Mouse (Mus musculus): Measurements from ENCODE around the gene Hexa. TPM values are rescaled to one million over a fixed set of nuclear protein-coding genes. Genes with fewer than 3 reads are reported as not detected.

The Hexa gene
- total RNA-seq, 2 experiments from 2014 or later: 47.8 to 51.0 TPM

GRCm38 (mm10) chr9:59537651-59538050, 1.7 kb upstream of the Hexa start:
- no peak for DNase-seq (ENCODE audit: low spot score in 2 of 2)
- peak; percentile 21 for TF ChIP-seq CTCF (conservative IDR thresholded peaks at IDR 0.05)
- Histone ChIP-seq H3K4me3 (no peak overlapping the region), H3K27ac (no peak overlapping the region)

DNA sequence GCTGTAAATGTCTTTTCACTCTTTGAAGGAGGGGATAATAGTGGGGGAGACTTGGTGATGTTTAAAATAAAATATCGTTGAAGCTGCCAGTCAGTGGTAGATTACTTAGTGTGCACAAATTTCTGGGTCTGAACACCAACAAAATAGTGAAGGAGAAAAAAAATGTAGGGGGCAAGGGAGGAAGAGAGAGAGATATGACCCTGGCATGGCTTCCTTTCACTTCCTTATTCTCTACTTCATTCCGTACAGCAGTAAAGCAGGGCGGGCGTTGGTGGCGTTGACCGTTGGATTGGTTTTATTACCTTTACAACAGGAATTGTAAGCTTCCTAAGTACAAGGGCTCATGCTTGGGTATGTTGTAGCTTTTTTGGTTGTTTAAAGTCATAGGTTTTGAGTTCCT, 2.3 kb downstream of the Hexa start:
- Histone ChIP-seq H3K4me3 (no peak overlapping the region; the same call in 1 of the 2 replicates), H3K27ac (no peak overlapping the region)
- DNase-seq (ENCODE audit: low spot score in 2 of 2): no peak
- no peak for TF ChIP-seq CTCF (conservative IDR thresholded peaks at IDR 0.05)

DNA sequence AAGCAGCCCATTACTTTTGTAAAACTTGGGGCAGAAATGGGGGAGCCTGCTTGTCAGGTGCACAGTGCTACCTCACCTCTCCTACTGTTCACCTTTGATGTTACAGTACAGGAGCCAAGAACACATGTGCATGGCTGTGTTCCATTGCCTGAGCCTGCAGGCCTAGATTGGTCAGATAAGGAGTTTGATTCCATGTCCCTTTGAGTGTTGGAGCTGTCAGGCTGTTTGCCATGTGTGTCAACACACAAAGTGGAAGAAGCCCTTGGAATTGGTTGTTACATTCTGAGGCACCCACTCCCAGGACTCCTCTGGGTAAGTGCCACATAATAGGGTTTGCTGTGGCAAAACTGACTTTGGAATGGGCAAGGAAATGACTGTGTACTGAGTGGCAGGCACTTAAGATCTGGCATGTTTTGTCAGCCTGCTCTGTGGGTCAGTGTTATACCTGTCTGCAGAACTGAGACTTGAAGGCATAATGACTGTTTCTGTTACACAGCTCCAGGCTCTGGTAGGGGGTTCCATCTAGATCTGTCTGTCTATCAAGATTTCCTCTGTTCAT, 3.5 kb downstream of the Hexa start:
- TF ChIP-seq CTCF (conservative IDR thresholded peaks at IDR 0.05): no peak
- H3K27ac ChIP-seq: no peak overlapping the region
- DNase-seq (ENCODE audit: low spot score in 2 of 2): no peak
- no peak overlapping the region for H3K4me3 ChIP-seq

- DNase-seq (ENCODE audit: low spot score in 2 of 2): no peak
- no peak overlapping the region for H3K4me3 ChIP-seq
- TF ChIP-seq CTCF (conservative IDR thresholded peaks at IDR 0.05): no peak
- no peak overlapping the region for H3K27ac ChIP-seq
Measured at GRCm38 (mm10) chr9:59544739-59545138, 5.4 kb downstream of the Hexa start.

DNA sequence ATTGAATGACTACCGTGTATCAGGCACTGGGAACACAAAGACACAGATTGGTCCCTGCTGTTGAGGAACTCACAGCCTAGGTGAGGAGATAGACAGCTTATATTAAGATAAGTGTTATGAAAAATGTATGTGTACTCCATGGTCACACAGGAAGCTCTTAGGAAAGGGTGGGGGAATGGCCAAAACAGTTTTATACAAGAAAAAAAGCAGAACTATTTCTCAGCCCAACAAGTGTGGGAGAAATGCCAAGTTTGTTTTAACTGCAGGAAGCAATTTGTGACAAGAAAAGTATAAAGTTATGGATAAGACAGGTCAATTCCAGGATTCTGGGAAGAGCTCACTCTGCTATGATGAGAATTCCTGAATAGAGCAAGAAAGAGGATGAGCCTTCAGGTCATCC, 8.5 kb downstream of the Hexa start:
- DNase-seq (ENCODE audit: low spot score in 2 of 2): no peak

DNA sequence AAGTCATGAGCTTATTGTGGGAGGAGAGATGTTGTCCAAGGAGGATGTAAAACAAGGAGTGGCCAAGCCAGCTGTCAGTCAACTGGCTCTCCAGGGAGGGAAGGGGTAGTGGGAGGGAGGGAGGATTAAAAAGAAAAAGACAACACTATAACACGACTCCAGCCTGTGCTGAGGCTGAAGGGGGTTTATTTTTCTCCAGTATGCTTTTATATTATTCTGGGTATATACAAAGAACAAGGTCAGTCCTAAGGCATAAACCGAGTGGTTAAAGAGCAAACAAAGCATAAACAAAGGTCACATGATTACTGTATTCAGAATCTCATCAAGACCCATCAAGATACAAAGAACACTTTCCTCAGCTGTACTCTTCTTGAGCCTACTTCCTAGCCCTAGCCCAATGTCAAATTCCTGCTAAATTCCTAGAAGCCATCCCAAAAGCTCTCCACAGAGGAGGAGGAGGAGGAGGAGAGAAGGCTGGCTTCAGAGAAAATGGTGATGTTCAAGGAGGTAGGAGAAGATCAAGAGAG, 9.7 kb downstream of the Hexa start:
- no peak overlapping the region for H3K4me3 ChIP-seq
- TF ChIP-seq CTCF (conservative IDR thresholded peaks at IDR 0.05): no peak
- H3K27ac ChIP-seq: peak overlapping the region; percentile 7; the same call in 1 of the 2 replicates

More for the DNA sequence above, 8.5 kb downstream of the Hexa start:
- H3K27ac ChIP-seq: no peak overlapping the region
- no peak overlapping the region for H3K4me3 ChIP-seq
- no peak for TF ChIP-seq CTCF (conservative IDR thresholded peaks at IDR 0.05)

DNA sequence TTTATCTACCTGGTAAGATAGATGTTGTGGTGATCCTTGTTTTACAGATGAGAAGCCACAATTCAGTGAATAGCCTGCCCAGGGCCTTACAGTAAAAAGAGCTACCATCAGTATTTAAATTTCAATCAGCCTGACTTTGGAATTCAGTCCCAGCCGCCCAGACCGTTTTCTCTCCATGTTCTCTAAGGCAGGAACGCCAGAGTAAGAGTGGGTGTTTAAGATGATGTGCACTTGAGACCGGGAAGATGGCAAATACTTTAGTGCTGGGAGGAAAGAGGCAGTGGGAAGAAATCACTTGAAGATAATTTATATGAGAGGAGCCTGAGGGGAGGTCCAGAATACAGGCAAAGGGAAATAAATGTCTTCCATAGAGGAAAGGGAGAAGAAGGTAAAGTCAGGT, 10.7 kb downstream of the Hexa start:
- peak in 1 of 2 experiments; percentile 49 for DNase-seq (ENCODE audit: low spot score in 2 of 2)
- no peak for TF ChIP-seq CTCF (conservative IDR thresholded peaks at IDR 0.05)
- peak overlapping the region; percentile 56 for H3K27ac ChIP-seq
- H3K4me3 ChIP-seq: no peak overlapping the region

More for the DNA sequence above, 9.7 kb downstream of the Hexa start:
- DNase-seq (ENCODE audit: low spot score in 2 of 2): no peak

DNA sequence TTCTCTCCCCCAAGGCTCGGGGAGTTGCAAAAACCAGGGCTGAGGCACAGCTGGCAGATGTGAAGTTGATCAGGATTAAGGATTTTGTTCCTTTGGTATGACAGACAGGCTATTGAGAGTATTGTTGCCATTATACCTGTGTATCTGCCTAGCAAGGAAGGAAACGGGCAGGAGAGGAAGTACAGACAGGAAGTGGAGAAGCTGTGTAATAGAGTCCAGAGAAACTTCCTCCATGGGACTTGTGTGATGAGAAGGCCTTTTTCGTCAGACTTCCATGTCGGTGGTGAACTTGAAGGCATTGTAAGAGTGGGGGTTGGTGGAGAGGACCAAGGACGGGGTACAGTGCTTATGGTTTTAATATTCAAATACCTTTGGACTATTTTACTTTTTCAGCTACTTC, 11.7 kb downstream of the Hexa start:
- no peak for DNase-seq (ENCODE audit: low spot score in 2 of 2)
- Histone ChIP-seq H3K4me3 (no peak overlapping the region), H3K27ac (peak overlapping the region; percentile 56; the same call in 1 of the 2 replicates)
- no peak for TF ChIP-seq CTCF (conservative IDR thresholded peaks at IDR 0.05)

DNA sequence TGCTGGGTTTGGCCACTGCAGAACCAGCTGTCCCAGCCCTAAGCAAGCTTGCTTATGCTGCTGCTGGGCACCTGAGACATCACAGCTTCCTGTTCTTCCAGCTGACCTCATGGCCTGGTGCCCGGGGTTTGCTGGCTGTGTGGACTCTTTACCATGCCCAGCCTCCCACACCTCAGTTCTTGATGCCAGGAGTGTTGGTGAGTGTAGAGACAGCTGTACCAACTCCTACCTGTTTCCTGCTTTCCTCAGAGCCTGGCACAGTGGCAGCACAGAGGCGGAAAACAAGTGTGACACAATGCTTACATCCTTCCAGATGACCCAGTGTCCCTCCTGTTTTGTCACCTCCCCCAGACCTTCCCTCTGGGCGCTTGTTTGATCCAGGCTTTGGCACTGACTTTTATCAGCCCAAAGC, 12.3 kb downstream of the Hexa start:
- no peak for TF ChIP-seq CTCF (conservative IDR thresholded peaks at IDR 0.05)
- Histone ChIP-seq H3K27ac (peak overlapping the region; percentile 56), H3K4me3 (no peak overlapping the region)
- peak; percentile 19 to 40 for DNase-seq (ENCODE audit: low spot score in 2 of 2)

DNA sequence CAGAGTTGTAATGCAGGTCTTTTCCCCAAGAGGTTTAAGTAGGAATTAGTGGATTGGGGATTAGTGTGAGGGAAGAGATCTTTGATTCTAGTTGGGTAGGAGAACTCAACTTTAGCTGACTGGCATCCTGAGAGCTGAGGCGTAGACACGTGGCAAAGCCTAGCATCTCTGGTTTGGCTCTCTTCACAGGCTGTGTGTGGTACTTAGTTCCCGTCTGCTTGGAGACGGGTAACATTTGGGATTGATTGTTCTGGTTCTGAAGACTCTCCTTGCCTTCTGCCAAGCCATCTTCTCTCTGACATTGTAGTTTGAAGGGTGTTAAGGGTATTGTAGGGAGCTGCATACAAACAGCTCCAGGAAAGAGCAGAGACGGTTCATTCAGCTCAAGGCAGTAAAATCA, 13.3 kb downstream of the Hexa start:
- TF ChIP-seq CTCF (conservative IDR thresholded peaks at IDR 0.05): no peak
- Histone ChIP-seq H3K27ac (peak overlapping the region; percentile 56; the same call in 1 of the 2 replicates), H3K4me3 (no peak overlapping the region)
- peak; percentile 36 to 52 for DNase-seq (ENCODE audit: low spot score in 2 of 2)

GRCm38 (mm10) chr9:59553719-59554118, 14.4 kb downstream of the Hexa start:
- DNase-seq (ENCODE audit: low spot score in 2 of 2): no peak
- no peak for TF ChIP-seq CTCF (conservative IDR thresholded peaks at IDR 0.05)
- no peak overlapping the region for H3K4me3 ChIP-seq

GRCm38 (mm10) chr9:59565600-59565999, 26.3 kb downstream of the Hexa start:
- TF ChIP-seq CTCF (conservative IDR thresholded peaks at IDR 0.05): peak; percentile 92

More at GRCm38 (mm10) chr9:59553719-59554118, 14.4 kb downstream of the Hexa start:
- H3K27ac ChIP-seq: no peak overlapping the region

GRCm38 (mm10) chr9:59567111-59567510, 27.8 kb downstream of the Hexa start:
- Histone ChIP-seq H3K27ac (no peak overlapping the region), H3K4me3 (no peak overlapping the region)
- DNase-seq (ENCODE audit: low spot score in 2 of 2): peak; percentile 64 to 73
- peak; percentile 86 for TF ChIP-seq CTCF (conservative IDR thresholded peaks at IDR 0.05)

More at GRCm38 (mm10) chr9:59565600-59565999, 26.3 kb downstream of the Hexa start:
- H3K4me3 ChIP-seq: no peak overlapping the region
- no peak overlapping the region for H3K27ac ChIP-seq
- DNase-seq (ENCODE audit: low spot score in 2 of 2): peak; percentile 61 to 77

- TF ChIP-seq CTCF (conservative IDR thresholded peaks at IDR 0.05): no peak
- no peak for DNase-seq (ENCODE audit: low spot score in 2 of 2)
- Histone ChIP-seq H3K4me3 (no peak overlapping the region), H3K27ac (no peak overlapping the region)
Measured at GRCm38 (mm10) chr9:59571852-59572251, 32.5 kb downstream of the Hexa start.

All from layer of hippocampus, adult 2 months (tissue).